Mouse (Mus musculus): Measurements from ENCODE around the gene Cyp27b1.

- TF ChIP-seq CTCF (IDR thresholded peaks at IDR 0.05; ENCODE audit: low read depth) (no peak), EP300 (IDR thresholded peaks at IDR 0.05; ENCODE audit: low read depth) (no peak)
These were observed 15.3 kb downstream of the Cyp27b1 start, which contains the start of gene Cdk4 for GRCm38 (mm10) chr10:127063239-127063872.

Measured in liver, embryonic 14.5 days (tissue).